Mouse (Mus musculus): ENCODE results near the gene Zfp326. TPM values are rescaled to one million over a fixed set of nuclear protein-coding genes. Genes with fewer than 3 reads are reported as not detected.

Gene Zfp326
- total RNA-seq, 1 experiment from 2014 or later: 41.4 TPM

GRCm38 (mm10) chr5:105924347-105924746, 48.0 kb downstream of the Zfp326 start:
- ATAC-seq (ENCODE audit: extremely low read depth, insufficient number of reproducible peaks, low FRiP score, poor library complexity, severe bottlenecking): no peak

- 0 out of 2 replicates have a peak, but pooled peaks have one; percentile 23 for ATAC-seq (ENCODE audit: extremely low read depth, insufficient number of reproducible peaks, low FRiP score, poor library complexity, severe bottlenecking)
Measured at GRCm38 (mm10) chr5:105925568-105926255, 49.3 kb downstream of the Zfp326 start.

- peak; percentile 30; the same call in 1 of the 2 replicates for ATAC-seq (ENCODE audit: extremely low read depth, insufficient number of reproducible peaks, low FRiP score, poor library complexity, severe bottlenecking)
Measured at GRCm38 (mm10) chr5:105930282-105930681, 53.9 kb downstream of the Zfp326 start.

GRCm38 (mm10) chr5:105932392-105932791, 56.0 kb downstream of the Zfp326 start:
- no peak for ATAC-seq (ENCODE audit: extremely low read depth, insufficient number of reproducible peaks, low FRiP score, poor library complexity, severe bottlenecking)

- ATAC-seq (ENCODE audit: extremely low read depth, insufficient number of reproducible peaks, low FRiP score, poor library complexity, severe bottlenecking): no peak
Measured at GRCm38 (mm10) chr5:105941951-105942350, 65.6 kb downstream of the Zfp326 start.

Other genes with a start within 250 kb of the Zfp326 start
- gene Lrrc8d, start 176.6 kb upstream of the Zfp326 start, total RNA-seq (2017): 42.0 and 43.2 TPM in 2 replicates

Data from neutrophil, adult 5-6 weeks (primary cell).